Mouse (Mus musculus) forebrain, embryonic 14.5 days (tissue): ENCODE measurements around the gene Acat1. TPM values are rescaled to one million over a fixed set of nuclear protein-coding genes. Genes with fewer than 3 reads are reported as not detected.

ENCODE experiments used
- ATAC-seq: fragments of 200-750 bp; cut with Nextera tagmentation; 2 replicates; pipeline ENCODE4 v1.8.0; 2017; ENCODE audit warnings: mild to moderate bottlenecking, moderate library complexity
- DNase-seq: peaks from one replicate; pipeline ENCODE4 v3.0.0-alpha.2; 2015; ENCODE audit warnings: low spot score
- H3K27ac ChIP-seq: fragments of 300-500 bp; sonication (generic); 2 replicates; pipeline ENCODE4 v1.5.1; 2014; ENCODE audit warnings: low read depth, mild to moderate bottlenecking, control low read depth, low read length, moderate library complexity
- H3K27me3 ChIP-seq: fragments of 300-500 bp; sonication (generic); replicated peaks from 2 replicates; pipeline ENCODE4 v1.6.1; 2014; ENCODE audit warnings: low read length, control low read depth, mixed read lengths; ENCODE audit not compliant: control insufficient read depth, insufficient read depth
- H3K36me3 ChIP-seq: fragments of 300-500 bp; sonication (generic); 2 replicates; pipeline ENCODE4 v1.6.1; 2014; ENCODE audit warnings: low read length, control low read depth; ENCODE audit not compliant: control insufficient read depth, insufficient read depth
- H3K4me1 ChIP-seq: fragments of 300-500 bp; sonication (generic); 2 replicates; pipeline ENCODE4 v1.6.1; 2014; ENCODE audit warnings: antibody characterized with exemption, low read length, control low read depth; ENCODE audit not compliant: control insufficient read depth, insufficient read depth
- H3K4me2 ChIP-seq: fragments of 300-500 bp; sonication (generic); 2 replicates; pipeline ENCODE4 v1.6.1; 2014; ENCODE audit warnings: mild to moderate bottlenecking, control low read depth, low read length
- H3K4me3 ChIP-seq: fragments of 300-500 bp; sonication (generic); 2 replicates; pipeline ENCODE4 v1.5.1; 2014; ENCODE audit warnings: low read depth, low read length, control low read depth
- H3K9ac ChIP-seq: fragments of 300-500 bp; sonication (generic); 2 replicates; pipeline ENCODE4 v1.6.1; 2014; ENCODE audit warnings: mild to moderate bottlenecking, low read length, control low read depth, moderate library complexity
- H3K9me3 ChIP-seq: fragments of 300-500 bp; sonication (generic); replicated peaks from 2 replicates; pipeline ENCODE4 v1.6.1; 2016; ENCODE audit warnings: low read length, control low read depth, mixed read lengths; ENCODE audit not compliant: control insufficient read depth
- WGBS: fragments of 180-500 bp; shearing (Covaris S2); extraction: QIAGEN DNeasy Blood & Tissue Kit; methylation state at CpG from one replicate; pipeline ENCODE4 v1.1.7; 2014; 5-methylcytosine and 5-hydroxymethylcytosine counted together
- polyA plus RNA-seq: library from polyadenylated mRNA; unstranded; fragments of >200 nt; fragmentation: Nextera tagmentation; extraction: Ambion mirVana; gene quantifications from 2 replicates; pipeline ENCODE4 v1.2.1, GENCODE M21; 2014

The Acat1 gene
- polyA plus RNA-seq: 190 and 201 TPM in 2 replicates

DNA sequence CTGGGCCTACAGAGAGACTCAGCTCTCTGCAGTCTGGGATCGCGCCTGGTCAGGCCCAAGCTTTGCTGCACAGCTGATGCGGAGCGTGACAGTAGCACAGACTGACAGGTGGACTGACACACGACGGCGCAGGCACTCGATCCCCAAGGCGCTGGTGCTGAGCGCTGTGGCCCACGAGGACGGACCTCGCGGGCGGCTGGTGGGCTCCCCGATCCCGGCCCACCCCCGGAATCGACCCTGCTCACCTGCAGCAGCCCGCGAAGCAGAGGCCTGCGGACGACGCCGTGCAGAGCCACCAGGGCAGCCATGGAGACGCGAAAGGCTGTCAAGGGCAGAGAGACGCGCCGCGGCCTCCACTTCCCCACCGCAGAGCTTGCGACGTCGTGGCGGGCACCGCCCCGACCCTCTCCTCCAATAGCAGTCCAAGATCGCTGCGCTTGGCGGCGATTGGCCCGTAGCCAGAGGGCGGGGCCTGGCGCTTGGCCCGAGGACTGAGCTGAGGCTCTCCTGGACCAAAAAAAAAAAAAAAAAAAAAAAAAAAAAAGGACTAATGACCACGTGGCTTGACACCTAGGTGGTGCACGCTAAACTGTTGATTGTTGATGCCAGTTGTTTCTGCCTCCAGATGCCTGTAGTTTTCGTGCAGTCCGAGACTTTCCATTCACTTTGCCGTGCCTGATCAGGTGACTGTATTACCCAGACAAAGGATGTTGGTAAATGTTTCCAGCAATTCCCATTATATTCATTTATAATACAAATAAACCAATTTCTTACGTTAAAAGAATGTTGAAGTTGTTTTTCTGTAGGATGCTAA lies at the start of gene Acat1:
Acat1 (minus strand) TSS at position 415 of the 814 bp plus-strand sequence.
- Histone ChIP-seq H3K4me2 (peak within 1 kb of the TSS; percentile 78), H3K36me3 (peaks cover 9% of the 10 kb centered on the region), H3K27me3 (no peaks in the 10 kb centered on the region), H3K4me1 (peaks cover 3% of the 10 kb centered on the region; the same call in 1 of the 2 replicates), H3K4me3 (peak within 1 kb of the TSS; percentile 70), H3K9me3 (no peaks in the 10 kb centered on the region), H3K27ac (peak within 1 kb of the TSS; percentile 65; the same call in 1 of the 2 replicates), H3K9ac (peak within 1 kb of the TSS; percentile 86)
- 5% methylated on average over 49 of the region's 52 CpGs for WGBS
- DNase-seq (peak; percentile 95), ATAC-seq (peak; percentile 98)

DNA sequence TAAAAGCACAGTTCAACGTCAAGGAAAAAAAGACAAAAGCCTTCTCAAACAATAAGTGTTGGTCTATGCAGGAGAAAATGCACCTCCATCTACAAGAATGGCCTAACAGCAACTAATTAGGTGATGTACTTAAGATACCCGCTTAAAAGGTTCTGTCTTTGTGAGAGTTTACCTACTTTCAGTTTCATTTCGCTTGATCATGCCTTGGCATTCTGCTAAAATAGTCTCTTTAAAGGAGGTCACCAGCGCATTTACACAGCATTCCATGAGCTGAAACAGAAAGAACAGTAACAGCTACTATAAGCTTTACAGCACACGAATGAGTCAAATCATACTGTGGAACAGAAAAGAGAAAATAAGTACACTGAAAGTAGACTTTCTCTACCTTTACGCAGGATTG lies 24.6 kb upstream of the Acat1 start:
- no peak for DNase-seq
- H3K4me2 ChIP-seq: no peak overlapping the region
- no peaks in the 10 kb centered on the region for H3K9me3 ChIP-seq
- H3K27ac ChIP-seq: no peak overlapping the region
- no peaks in the 10 kb centered on the region for H3K27me3 ChIP-seq
- 91% methylated on average over 6 of the region's 6 CpGs for WGBS
- H3K36me3 ChIP-seq: peaks cover 69% of the 10 kb centered on the region
- H3K4me3 ChIP-seq: no peak overlapping the region
- H3K4me1 ChIP-seq: no peaks in the 10 kb centered on the region
- no peak for ATAC-seq
- no peak overlapping the region for H3K9ac ChIP-seq

DNA sequence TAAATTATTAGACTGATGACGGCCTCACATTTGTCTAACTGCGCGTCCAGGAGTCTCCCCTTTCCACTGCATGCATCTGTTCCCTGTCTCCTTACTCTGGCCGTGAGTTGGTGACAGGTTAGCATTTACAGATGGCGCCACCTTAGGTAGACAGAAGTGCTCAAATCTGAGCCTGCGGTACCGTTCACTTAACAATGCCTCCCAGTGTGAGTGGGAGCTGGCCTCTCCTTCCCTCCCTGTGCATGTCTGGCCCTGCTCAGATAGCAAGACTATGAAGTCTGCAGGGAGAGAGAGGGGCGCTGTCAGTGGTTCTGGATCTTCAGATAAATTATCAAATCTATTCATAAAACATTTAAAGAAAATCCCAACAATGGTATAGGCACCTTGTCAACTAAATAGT lies 5.1 kb upstream of the Acat1 start:
- 82% methylated on average over 8 of the region's 8 CpGs for WGBS
- no peak for ATAC-seq
- no peak overlapping the region for H3K4me2 ChIP-seq
- H3K4me3 ChIP-seq: no peak overlapping the region
- H3K36me3 ChIP-seq: peaks cover 48% of the 10 kb centered on the region
- no peak for DNase-seq
- no peaks in the 10 kb centered on the region for H3K9me3 ChIP-seq
- no peaks in the 10 kb centered on the region for H3K4me1 ChIP-seq
- H3K27ac ChIP-seq: no peak overlapping the region
- H3K27me3 ChIP-seq: no peaks in the 10 kb centered on the region
- no peak overlapping the region for H3K9ac ChIP-seq

DNA sequence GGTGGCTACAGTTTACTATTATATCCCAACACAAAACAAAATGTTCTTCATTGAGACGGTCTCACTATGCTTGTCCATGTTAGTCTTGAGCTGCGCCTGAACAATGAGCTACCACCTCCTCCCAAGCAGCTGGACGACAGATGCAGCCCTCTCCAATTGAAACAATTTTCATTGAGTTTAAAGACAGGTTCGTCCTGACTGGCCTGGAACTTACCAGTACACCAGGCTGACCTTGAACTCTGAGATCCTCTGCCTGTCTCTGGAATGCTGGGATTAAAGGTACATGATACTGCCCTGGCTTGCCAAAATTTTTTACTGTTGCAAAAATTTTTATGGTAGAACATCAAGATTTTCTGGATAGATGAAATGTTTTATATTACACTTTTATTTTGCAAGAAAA lies 4.1 kb upstream of the Acat1 start:
- no peak overlapping the region for H3K4me3 ChIP-seq
- no peak for ATAC-seq
- H3K27me3 ChIP-seq: no peaks in the 10 kb centered on the region
- peaks cover under 1% of the 10 kb centered on the region; the same call in 1 of the 2 replicates for H3K4me1 ChIP-seq
- no peak overlapping the region for H3K9ac ChIP-seq
- H3K4me2 ChIP-seq: no peak overlapping the region
- WGBS: 87% methylated on average over 4 of the region's 4 CpGs
- no peak for DNase-seq
- H3K27ac ChIP-seq: no peak overlapping the region
- peaks cover 40% of the 10 kb centered on the region for H3K36me3 ChIP-seq
- H3K9me3 ChIP-seq: no peaks in the 10 kb centered on the region

DNA sequence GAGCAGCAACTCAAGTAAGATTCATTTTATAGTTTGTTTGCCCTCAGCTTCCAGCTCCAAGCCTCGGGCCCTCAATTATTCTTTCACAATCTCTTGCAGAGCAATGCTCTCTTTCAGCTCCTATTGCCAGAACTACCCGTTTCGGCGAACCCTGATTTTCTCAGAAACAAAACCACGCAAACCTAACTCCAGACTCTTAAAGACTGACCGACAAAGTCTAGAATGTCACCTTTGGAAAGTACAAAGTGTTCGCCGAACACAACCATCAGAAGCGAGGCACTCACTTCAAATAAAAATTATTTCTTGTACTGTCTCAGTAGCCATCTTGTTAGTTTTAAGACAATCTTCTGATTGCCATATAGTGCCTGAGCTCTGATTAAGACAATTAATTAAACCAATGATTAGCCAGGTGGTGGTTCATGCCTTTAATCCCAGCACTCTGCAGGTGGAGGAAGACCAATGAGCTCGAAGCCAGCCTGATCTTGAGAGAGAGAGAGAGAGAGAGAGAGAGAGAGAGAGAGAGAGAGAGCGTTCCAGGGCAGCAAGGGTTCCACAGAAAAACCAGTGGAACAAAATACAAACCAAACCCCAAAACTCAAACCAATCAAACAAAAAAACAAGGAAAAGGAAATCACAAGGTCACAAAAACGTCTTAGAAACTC lies 745 bp downstream of the Acat1 start:
- DNase-seq: no peak
- H3K27me3 ChIP-seq: no peaks in the 10 kb centered on the region
- 73% methylated on average over 12 of the region's 12 CpGs for WGBS
- peak overlapping the region; percentile 65; the same call in 1 of the 2 replicates for H3K27ac ChIP-seq
- peak overlapping the region; percentile 70 for H3K4me3 ChIP-seq
- H3K36me3 ChIP-seq: peaks cover 6% of the 10 kb centered on the region; the same call in 1 of the 2 replicates
- peaks cover 3% of the 10 kb centered on the region; the same call in 1 of the 2 replicates for H3K4me1 ChIP-seq
- peak overlapping the region; percentile 86 for H3K9ac ChIP-seq
- ATAC-seq: no peak
- H3K9me3 ChIP-seq: no peaks in the 10 kb centered on the region
- H3K4me2 ChIP-seq: peak overlapping the region; percentile 78

DNA sequence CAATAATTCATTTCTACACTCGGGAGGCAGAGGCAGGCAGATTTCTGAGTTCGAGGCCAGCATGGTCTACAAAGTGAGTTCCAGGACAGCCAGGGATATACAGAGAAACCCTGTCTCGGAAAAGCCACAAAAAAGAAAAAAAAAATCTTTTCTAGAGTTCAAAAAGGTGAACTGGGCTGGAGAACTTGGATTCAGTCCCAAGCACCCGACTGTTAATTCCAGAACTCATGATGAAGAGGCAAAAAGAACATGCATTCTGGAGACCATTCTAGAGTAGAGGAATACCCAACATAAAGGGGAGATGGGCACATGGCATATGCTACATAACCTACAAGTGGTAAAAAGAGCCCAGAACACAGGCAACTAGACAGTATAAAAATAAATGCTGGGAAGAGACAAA lies 2.4 kb downstream of the Acat1 start:
- H3K27me3 ChIP-seq: no peaks in the 10 kb centered on the region
- no peaks in the 10 kb centered on the region for H3K36me3 ChIP-seq
- H3K4me1 ChIP-seq: peaks cover 3% of the 10 kb centered on the region; the same call in 1 of the 2 replicates
- WGBS: 97% methylated on average over 4 of the region's 4 CpGs
- H3K9me3 ChIP-seq: no peaks in the 10 kb centered on the region
- H3K27ac ChIP-seq: no peak overlapping the region
- DNase-seq (no peak), ATAC-seq (no peak)
- no peak overlapping the region for H3K4me2 ChIP-seq
- H3K4me3 ChIP-seq: no peak overlapping the region
- H3K9ac ChIP-seq: no peak overlapping the region

DNA sequence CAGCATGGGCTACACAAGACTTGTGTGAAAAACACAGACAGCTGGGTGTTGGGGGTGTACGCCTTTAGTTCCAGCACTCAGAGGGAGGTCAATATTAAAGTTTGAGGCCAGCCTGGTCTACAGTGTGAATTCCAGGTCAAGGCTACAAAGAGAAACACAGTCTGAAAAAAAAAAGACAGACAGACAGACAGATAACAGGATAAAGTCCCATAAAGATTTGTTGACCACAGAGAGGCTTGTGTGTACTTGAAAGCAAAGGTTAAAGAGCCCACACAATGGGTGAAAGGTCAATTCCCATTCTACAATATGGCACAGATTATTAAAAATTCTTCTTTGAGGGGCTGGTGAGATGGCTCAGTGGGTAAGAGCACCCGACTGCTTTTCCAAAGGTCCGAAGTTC lies 3.0 kb downstream of the Acat1 start:
- DNase-seq: no peak
- 97% methylated on average over 3 of the region's 3 CpGs for WGBS
- no peak for ATAC-seq

DNA sequence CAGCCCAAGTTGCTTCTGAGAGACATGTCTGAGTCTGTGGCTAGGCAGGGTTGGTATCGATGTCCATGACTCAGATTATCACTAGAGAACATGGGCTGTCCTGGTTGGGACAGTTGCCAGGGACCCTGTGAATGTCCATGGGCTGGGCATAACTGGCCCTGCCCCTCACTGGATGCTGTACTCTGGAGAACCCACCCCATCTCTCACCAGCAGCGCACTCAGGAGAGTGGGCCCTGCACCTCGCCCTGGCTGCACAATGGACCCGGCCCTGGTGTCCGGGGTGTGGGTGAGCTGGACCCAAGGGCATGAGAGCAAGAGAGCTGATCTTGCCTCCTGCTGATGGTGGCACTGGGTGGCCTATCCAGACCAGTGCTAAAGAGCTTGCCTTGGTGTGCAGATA lies 5.2 kb downstream of the Acat1 start:
- no peak overlapping the region for H3K9ac ChIP-seq
- peaks cover 3% of the 10 kb centered on the region; the same call in 1 of the 2 replicates for H3K4me1 ChIP-seq
- no peak for DNase-seq
- no peak overlapping the region for H3K4me2 ChIP-seq
- no peaks in the 10 kb centered on the region for H3K9me3 ChIP-seq
- H3K4me3 ChIP-seq: no peak overlapping the region
- H3K27me3 ChIP-seq: no peaks in the 10 kb centered on the region
- H3K27ac ChIP-seq: no peak overlapping the region
- no peak for ATAC-seq
- WGBS: 90% methylated on average over 5 of the region's 5 CpGs
- H3K36me3 ChIP-seq: no peaks in the 10 kb centered on the region

More for the DNA sequence above, 3.0 kb downstream of the Acat1 start:
- H3K4me3 ChIP-seq: no peak overlapping the region
- H3K27me3 ChIP-seq: no peaks in the 10 kb centered on the region
- H3K36me3 ChIP-seq: no peaks in the 10 kb centered on the region
- H3K9me3 ChIP-seq: no peaks in the 10 kb centered on the region
- no peak overlapping the region for H3K9ac ChIP-seq
- H3K27ac ChIP-seq: no peak overlapping the region
- H3K4me1 ChIP-seq: peaks cover 3% of the 10 kb centered on the region; the same call in 1 of the 2 replicates
- H3K4me2 ChIP-seq: no peak overlapping the region

DNA sequence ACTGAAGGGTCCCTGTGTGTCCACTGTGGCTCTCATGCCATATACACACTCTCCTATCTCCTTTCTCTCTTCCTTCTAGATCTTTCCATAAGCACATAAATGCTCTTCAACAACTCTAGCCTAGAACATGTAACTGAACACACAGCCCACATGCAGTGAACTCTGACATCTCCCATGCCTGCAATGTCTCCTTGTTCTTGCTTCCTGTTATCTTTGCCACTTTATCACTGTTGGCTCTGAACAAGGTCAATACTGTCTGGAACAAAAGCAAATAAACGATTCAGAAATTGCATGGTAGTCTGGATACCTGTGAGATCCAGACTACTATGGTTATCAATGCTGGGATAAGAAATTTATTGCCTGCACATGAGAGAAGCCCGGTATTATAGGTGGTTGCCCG lies 6.3 kb downstream of the Acat1 start:
- Histone ChIP-seq H3K9ac (no peak overlapping the region), H3K4me3 (no peak overlapping the region), H3K27ac (no peak overlapping the region), H3K4me1 (no peaks in the 10 kb centered on the region), H3K9me3 (no peaks in the 10 kb centered on the region), H3K4me2 (no peak overlapping the region), H3K27me3 (no peaks in the 10 kb centered on the region), H3K36me3 (no peaks in the 10 kb centered on the region)
- 93% methylated on average over 3 of the region's 3 CpGs for WGBS
- DNase-seq (no peak), ATAC-seq (no peak)
